Mouse (Mus musculus) 3134 (cell line): ENCODE results near the gene Dennd1a.

Experiments used
- DNase-seq: peaks from one replicate; pipeline ENCODE4 v3.0.0-alpha.2; 2011; ENCODE audit warnings: low spot score; ENCODE audit not compliant: insufficient read length; ENCODE audit errors: extremely low read depth

Gene Dennd1a

DNA sequence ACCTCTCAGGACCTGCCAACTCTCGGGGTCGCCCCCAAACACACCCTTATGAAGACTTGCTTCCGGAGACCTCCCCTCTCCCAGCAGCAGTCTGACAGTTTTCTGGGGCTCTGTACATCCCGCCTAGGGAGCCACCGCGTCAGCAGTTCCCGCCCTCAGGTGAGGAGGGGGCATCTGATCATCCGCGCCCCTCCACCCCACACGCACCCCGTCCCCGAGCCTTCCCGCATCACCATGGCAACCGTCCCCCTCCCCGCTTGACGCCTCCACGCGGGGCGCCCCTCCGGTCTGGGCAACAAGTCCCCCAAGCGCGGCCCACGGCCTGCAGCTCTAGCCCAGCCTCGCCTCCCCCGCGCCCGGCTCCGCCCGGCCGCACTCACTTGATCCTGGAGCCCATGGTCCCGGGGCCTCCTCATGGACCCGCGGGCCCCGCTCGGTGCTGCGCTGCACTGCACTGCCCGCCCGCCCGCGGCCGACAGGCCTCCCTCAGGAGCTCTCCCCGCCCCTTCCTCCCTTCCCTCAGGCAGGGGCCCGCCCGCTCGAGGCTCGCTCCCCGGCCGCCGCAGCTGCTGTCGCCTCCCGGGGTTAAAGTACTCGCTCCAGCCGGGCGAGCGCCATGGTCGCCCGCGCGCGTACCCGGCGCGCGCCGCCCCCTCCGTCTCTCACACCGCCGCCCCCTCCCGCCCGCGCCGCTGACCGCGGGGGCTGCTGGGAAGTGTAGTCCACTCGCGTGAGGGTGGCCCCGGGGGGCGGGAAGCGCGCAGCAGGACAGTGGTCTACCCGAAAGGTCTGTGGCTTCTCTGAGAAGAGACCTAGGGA, at the start of gene Dennd1a:
Gene Dennd1a, minus strand, starts transcription at position 658 of the 819 bp plus-strand sequence.
- DNase-seq, result peak; percentile 88

DNA sequence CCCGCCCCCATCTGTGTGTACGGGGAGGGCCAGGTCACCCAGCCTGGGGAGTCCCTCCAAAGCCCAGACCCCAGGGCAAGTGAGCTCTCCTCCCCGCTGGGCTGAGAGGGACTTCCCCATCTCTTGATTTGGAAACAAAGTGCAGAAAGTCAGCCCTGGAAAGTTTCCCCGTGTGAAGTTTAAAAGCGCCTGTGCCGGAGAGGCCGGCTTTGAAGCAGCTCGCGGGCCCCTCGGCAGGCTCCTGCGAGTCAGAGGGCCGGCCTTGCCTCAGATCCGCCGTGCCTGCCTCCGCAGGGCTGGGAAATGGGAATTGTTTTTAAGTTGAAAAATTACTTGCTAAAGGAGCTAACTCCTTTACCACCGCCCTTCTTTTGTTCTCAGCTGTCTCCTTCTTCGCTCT, 49.4 kb upstream of the Dennd1a start:
- DNase-seq, result no peak

DNA sequence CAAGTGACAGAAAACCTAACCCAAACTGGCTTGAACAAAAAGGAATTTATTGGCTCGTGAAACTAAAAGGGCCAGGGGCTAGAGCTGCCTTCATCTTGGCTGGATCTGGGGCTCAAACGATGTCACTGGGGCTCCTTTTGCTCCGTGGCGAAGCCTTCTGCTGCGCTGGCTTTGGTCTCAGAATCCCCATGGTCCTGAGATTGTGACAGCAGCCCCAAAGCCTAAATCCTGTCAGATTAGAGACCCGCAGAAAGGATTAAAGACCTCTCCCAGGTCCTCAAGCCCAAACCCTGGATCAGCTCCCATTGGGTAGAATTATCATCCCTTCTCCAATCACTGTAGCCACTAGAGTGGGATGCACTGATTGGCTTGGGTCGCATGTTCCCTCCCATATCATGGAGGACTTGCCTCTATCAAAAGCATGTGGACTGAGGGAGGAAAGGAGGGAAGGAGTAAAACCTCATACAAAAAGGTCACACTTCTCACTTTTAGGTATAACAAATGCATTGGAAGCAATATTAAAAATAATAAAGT, 46.5 kb upstream of the Dennd1a start:
- no peak for DNase-seq

GRCm38 (mm10) chr2:38326671-38327070, 39.5 kb upstream of the Dennd1a start:
- no peak for DNase-seq

GRCm38 (mm10) chr2:38323380-38323779, 36.2 kb upstream of the Dennd1a start:
- DNase-seq, result no peak

DNA sequence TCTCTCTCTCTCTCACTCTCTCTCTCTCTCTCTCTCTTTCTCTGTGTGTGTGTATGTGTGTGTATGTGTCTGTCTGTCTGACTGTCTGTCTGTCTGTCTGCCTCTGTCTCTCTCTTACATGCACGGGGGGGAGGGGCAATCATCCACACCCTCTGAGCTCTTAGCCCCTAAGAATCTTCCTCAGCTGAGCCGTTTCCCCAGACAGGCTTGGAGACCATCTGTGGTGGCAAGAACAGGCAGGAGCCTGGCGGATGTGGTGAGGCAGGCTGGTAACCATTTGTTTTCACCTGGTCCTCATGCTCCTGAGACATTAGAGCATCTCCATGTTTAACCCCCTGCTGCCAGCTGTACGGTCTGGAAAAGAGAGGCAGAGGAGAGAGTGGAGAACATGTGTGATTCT, 33.7 kb upstream of the Dennd1a start:
- no peak for DNase-seq

- DNase-seq, result no peak
These were observed 31.9 kb upstream of the Dennd1a start for GRCm38 (mm10) chr2:38319086-38319485.

- DNase-seq, result no peak
These were observed 26.2 kb upstream of the Dennd1a start for GRCm38 (mm10) chr2:38313399-38313798.

DNA sequence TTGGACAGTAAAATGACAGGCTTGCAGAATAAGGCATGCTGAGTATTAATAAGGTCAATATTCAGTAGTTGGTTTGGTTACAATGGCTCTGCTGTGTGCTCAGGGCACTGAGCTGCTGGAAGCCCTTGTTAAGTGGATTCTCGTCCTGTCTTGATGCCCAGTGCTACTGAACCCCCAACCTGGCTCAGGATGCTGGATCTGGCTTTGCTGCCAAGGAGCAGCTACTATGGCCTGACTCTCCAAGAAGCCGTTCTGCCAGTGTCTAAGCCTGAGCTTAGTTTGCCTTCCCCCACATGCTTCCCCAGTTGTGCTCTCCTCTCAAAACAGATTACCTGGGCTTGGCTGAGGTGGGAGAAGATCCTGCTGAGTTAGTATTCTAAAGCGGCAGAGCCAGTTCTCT, 25.7 kb upstream of the Dennd1a start:
- DNase-seq, result no peak

- DNase-seq, result no peak
These were observed 18.0 kb upstream of the Dennd1a start for GRCm38 (mm10) chr2:38305152-38305551.

DNA sequence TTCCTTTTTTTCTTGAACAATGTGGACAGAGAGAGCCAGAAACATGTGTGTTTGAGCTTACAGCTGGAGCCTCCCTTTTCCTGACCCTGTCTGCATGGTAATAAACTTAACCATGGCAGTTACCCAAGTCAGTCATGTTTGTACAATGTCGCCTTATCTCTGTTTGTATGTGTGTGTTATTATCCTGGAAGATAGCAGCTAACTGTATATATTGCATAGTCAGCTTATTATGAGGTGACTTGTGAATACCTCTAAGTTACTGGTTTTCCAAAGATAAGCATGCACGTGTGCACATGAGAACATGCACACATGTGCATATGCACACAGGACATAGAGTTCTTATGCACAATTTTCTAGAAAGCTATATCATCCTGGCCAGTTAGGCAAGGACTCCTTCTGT, 13.8 kb upstream of the Dennd1a start:
- no peak for DNase-seq

GRCm38 (mm10) chr2:38295939-38296338, 8.7 kb upstream of the Dennd1a start:
- no peak for DNase-seq

DNA sequence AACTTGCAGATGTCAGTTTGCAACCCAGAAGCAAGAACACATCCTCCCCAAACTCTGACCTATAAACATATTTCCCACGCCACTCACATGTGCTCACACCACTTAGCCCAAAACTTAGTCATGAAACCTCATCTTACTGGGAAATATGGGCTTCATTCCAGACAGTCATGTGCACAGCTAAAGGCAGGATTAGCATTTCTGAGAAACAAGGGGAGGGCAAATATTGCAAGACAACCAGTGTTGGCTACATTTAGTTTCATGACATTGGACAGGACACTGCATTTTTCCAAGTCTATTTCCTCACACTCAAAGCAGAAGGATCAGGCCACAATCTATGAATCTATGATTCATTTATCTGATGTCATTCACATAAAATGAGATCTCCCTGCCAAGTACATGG, 4.3 kb upstream of the Dennd1a start:
- DNase-seq, result peak; percentile 45

GRCm38 (mm10) chr2:38288226-38288625, 1.0 kb upstream of the Dennd1a start:
- DNase-seq, result no peak

DNA sequence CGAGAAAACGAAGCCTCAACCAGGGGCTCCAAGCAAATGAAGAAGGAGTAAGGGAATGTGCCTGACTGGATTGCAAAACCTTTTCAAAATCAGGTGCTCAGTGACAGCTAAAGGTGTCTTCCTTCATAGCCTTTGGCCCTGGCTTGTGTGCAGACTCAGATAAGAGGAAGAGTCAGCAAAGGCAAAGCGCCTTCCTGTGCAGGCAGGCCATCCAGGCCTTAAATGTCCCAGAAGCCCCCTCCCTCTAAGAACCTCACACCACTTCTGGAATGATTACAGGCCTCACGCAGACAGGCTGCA, 807 bp downstream of the Dennd1a start:
- no peak for DNase-seq

DNA sequence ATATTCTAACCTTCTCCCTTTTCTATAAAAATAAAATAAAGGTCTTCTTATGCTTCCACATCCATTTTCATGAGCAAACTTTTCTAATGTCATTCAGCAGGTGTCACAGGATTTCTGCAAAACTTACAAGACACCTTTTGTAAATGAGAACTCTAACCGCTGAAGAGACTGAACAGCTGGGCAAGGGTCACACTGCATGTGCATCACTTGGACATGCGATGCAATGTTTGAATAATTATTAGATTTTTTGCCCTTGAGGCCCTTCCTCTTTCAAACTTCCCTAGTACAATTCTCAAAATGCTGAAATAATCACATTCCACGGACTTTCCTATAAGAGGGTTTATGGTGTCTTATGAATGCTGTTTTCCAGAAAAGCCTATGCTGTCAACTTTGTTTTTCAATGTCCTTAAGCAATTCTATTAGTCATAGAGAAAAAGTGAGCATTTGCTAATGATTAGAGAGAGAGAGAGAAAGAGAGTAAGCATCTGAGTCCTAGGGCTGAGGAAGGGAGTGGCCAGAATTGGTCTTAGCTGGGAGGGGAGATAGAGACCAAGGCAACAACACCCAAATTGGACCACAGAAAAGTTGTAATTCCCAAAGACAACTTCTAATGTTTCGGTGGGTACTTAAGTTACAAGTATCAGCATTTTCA, 1.3 kb downstream of the Dennd1a start:
- DNase-seq, result no peak

DNA sequence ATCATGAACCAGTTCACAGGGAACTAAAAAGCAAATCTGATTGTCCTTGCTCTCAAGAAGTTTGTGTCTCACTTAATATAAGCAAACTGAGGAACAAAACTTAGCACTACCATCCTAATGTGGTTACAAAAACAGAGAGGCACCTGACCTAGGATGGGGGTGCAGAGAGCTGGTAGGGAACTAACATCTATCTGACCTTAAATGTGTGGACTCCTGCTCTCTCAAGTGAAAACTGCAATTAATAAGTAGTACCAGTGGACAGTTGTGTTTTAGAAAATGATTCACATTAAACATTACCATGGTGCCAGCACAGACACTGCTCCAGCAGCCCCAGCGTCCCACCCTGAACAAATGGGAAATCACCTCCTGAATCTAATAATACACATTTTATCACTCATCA, 3.2 kb downstream of the Dennd1a start:
- no peak for DNase-seq

DNA sequence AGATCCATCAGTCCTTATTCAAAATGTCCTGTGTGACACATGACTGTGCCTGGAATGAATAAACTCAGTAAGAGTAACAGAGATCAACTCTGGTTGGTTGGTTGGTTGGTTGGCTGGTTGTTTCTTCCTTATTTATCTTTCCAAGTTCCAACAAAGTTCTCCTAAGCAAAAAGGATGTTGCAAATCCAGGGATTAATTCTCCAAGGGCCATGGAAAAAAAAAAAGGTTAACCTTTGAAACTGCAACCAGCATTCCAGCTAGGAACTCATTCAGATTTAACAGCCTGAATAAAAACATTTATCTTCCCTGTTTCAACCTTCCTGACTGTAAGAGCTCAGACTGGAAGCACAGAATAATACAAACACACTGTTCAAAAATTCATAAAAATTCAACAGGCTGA, 6.8 kb downstream of the Dennd1a start:
- no peak for DNase-seq

- DNase-seq, result no peak
These were observed 12.2 kb downstream of the Dennd1a start for GRCm38 (mm10) chr2:38274973-38275372.

GRCm38 (mm10) chr2:38263653-38264052, 23.5 kb downstream of the Dennd1a start:
- peak; percentile 32 for DNase-seq

- no peak for DNase-seq
These were observed 28.1 kb downstream of the Dennd1a start for GRCm38 (mm10) chr2:38259052-38259451.

DNA sequence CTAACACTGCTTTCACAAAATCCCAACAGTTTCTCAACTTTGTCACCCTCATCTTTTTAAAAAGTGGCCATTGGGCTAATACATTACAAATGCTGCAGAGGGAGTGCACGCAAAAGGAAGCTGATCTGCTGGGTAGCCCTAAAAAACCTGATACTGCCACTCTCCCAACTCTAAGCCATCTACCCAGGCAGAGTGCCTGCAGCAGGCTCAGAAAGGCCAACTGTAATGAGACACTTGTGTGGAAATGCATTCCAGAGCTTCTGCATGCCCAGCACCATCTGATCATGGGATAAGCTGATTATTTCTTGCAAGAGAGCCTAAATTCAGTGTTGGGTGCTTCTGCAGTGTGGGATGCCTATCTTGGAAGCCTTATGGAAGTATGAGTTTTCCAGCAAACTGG, 49.6 kb downstream of the Dennd1a start:
- DNase-seq, result no peak
